Mouse (Mus musculus) cortical plate, adult 2 months (tissue): ENCODE measurements at regions not wholly inside any gene's neighbourhood (a gene's known extent, or its start where the extent isn't known, plus 50 kb on each side); places are given as distances from the start of the nearest gene placed in this dataset.

Experiments
- CTCF ChIP-seq: fragments of 200-500 bp; IDR thresholded peaks from 2 replicates; pipeline ENCODE4 v1.5.1; 2011; ENCODE audit warnings: mild to moderate bottlenecking, control low read depth, low read length; ENCODE audit not compliant: insufficient read depth; ENCODE audit errors: extremely low read depth
- POLR2A ChIP-seq: fragments of 200-500 bp; IDR thresholded peaks from 2 replicates; pipeline ENCODE4 v1.6.1; 2011; ENCODE audit warnings: mild to moderate bottlenecking, low read length, control low read depth; ENCODE audit not compliant: insufficient read depth; ENCODE audit errors: extremely low read depth

DNA sequence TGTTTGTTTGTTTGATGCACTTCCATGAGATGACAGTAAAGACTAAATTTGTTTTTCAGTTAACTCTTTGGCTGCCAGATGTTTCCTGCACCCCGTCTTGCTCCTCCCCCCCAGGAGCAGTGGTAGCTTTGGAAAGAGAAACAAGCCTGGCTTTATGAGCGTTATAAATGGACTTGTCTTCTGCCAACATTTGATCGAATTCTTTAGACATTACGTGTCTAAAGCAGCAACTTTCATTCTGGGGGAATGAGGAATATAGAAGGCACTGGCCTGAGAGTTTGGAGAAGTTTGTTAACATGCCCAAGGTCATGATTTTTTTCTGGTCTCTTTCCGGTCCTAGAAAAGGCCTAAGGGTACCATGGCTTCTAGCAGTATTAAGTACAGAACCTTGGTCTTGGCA, 148.8 kb upstream of the Fbxl4 start:
- TF ChIP-seq CTCF: no peak
- no peak for TF ChIP-seq POLR2A
